Mouse (Mus musculus) urinary bladder, postnatal 4 days (tissue): ENCODE data around the gene Pzp.

Experiments used
- DNase-seq, 2 experiments: peaks; one replicate each; pipeline ENCODE4 v3.0.0; 2021 to 2022; ENCODE audit warnings: low spot score in 2 of 2

The Pzp gene

GRCm38 (mm10) chr6:128436356-128437005 is 90.0 kb downstream of the Pzp start:
- no peak for DNase-seq

DNA sequence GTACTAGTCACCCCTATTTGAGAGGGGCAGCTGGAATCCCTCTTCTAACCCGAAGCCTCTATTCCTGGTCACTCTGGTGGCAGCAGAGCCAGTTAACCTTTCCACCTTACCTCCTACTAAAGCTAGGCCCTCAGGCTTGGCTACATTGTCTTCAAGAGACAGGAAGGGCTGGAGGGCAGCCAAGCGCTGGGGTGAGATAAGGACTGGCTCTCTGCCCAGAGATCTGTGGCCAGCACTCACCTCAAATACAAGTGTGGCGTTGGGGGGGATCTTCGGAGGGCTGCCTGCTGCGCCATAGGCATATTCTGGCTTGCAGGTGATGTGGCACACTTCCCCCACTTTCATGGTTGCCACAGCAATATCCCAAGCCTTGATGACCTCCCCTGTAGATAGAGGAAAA is 91.0 kb downstream of the Pzp start:
- peak in 1 of 2 experiments; percentile 56 for DNase-seq
